In the genomic region with DNA sequence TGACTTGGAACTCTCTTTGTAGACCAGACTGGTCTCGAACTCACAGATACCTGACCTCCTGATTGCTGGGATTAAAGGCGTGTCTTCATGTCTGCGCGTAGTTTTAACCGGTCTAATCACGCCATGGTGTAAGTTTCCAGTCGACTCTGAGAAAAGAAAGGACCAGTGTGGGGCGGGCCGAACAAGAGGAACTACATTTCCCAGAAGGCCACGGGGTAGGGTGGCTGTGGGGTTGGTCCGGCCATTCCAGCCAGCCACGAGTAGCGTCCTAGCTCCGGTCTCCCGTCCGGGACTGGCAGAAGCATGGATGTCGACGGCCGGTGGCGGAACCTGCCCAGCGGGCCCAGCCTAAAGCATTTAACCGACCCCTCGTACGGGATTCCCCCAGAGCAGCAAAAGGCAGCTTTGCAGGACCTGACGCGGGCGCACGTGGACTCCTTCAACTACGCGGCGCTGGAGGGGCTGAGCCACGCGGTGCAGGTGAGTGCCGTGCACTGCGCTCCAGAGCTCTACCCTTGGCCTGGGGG, we compare ENCODE assay signal across 8 mouse cellular contexts. TPM values are rescaled to one million over a fixed set of nuclear protein-coding genes. Genes with fewer than 3 reads are reported as not detected.
A peak's percentile ranks its signal among the peaks of the same experiment; 100 is the strongest.
DNase-seq lines count a peak whose midpoint lies in the region; ATAC-seq and TF ChIP-seq lines count a peak whose summit lies in the region.

A gene (plus strand): TSS at position 212 of the 527 bp plus-strand sequence.

- peak within 1 kb of the TSS; percentile 66 for H3K9ac ChIP-seq in forebrain, embryonic 12.5 days
- H3K9ac ChIP-seq in heart, postnatal 0 days (replicated peaks; ENCODE audit: low read depth, low read length) = peak within 1 kb of the TSS; percentile 60
- peak within 1 kb of the TSS; percentile 72 for H3K9ac ChIP-seq in liver, embryonic 16.5 days (ENCODE audit: low read depth, low read length)
- peak within 1 kb of the TSS; percentile 75 for H3K9ac ChIP-seq in neural tube, embryonic 13.5 days

- peaks cover 24% of the 10 kb centered on the region for H3K4me1 ChIP-seq in E14TG2a.4 (replicated peaks; ENCODE audit: low read depth, low read length)
- H3K4me1 ChIP-seq in forebrain, embryonic 12.5 days = peaks cover 6% of the 10 kb centered on the region
- H3K4me1 ChIP-seq in heart, postnatal 0 days (ENCODE audit: control insufficient read depth, insufficient read depth) = peaks cover 7% of the 10 kb centered on the region; the same call in 1 of the 2 replicates
- peaks cover 9% of the 10 kb centered on the region for H3K4me1 ChIP-seq in liver, embryonic 16.5 days (ENCODE audit: control insufficient read depth, low read depth, low read length)
- peaks cover 14% of the 10 kb centered on the region for H3K4me1 ChIP-seq in neural tube, embryonic 13.5 days (replicated peaks)
- H3K4me1 ChIP-seq in testis, adult 2 months (ENCODE audit: control insufficient read depth, insufficient read depth, low read length) = peaks cover 4% of the 10 kb centered on the region

- H3K9me3 ChIP-seq in E14TG2a.4 (ENCODE audit: low read length) = no peaks in the 10 kb centered on the region
- no peaks in the 10 kb centered on the region for H3K9me3 ChIP-seq in forebrain, embryonic 12.5 days
- H3K9me3 ChIP-seq in heart, postnatal 0 days (replicated peaks; ENCODE audit: control insufficient read depth, low read length) = no peaks in the 10 kb centered on the region
- H3K9me3 ChIP-seq in liver, embryonic 16.5 days (replicated peaks; ENCODE audit: control insufficient read depth, low read length) = no peaks in the 10 kb centered on the region
- no peaks in the 10 kb centered on the region for H3K9me3 ChIP-seq in neural tube, embryonic 13.5 days

- TF ChIP-seq EP300 in heart, postnatal 0 days (IDR thresholded peaks at IDR 0.05; ENCODE audit: low read depth) = no peak

- peak; percentile 58 for TF ChIP-seq POLR2A in testis, adult 2 months (IDR thresholded peaks at IDR 0.05; ENCODE audit: control insufficient read depth, low read depth, low read length)

- peak; percentile 99 for ATAC-seq in forebrain, embryonic 12.5 days (ENCODE audit: low FRiP score)
- ATAC-seq in heart, postnatal 0 days (ENCODE audit: insufficient read depth, low read depth) = peak; percentile 99
- ATAC-seq in liver, embryonic 16.5 days (ENCODE audit: low read depth) = peak; percentile 99
- peak; percentile 99 for ATAC-seq in neural tube, embryonic 13.5 days (ENCODE audit: low read depth)

- TF ChIP-seq CTCF in E14TG2a.4 (conservative IDR thresholded peaks at IDR 0.05; ENCODE audit: low read length) = no peak
- TF ChIP-seq CTCF in heart, postnatal 0 days (IDR thresholded peaks at IDR 0.05; ENCODE audit: low read depth) = no peak
- TF ChIP-seq CTCF in testis, adult 2 months (IDR thresholded peaks at IDR 0.05; ENCODE audit: control insufficient read depth, insufficient read depth, insufficient replicate concordance, low read depth, low read length) = no peak

- 1% methylated on average over 35 of the region's 35 CpGs for WGBS in forebrain, embryonic 12.5 days
- under 1% methylated on average over 35 of the region's 35 CpGs for WGBS in heart, postnatal 0 days
- under 1% methylated on average over 35 of the region's 35 CpGs for WGBS in liver, embryonic 16.5 days (ENCODE audit: insufficient replicate concordance)
- WGBS in neural tube, embryonic 13.5 days = 1% methylated on average over 35 of the region's 35 CpGs

- no peak within 1 kb of the TSS for H3K27ac ChIP-seq in forebrain, embryonic 12.5 days
- no peak within 1 kb of the TSS for H3K27ac ChIP-seq in heart, postnatal 0 days (ENCODE audit: low read depth)
- H3K27ac ChIP-seq in liver, embryonic 16.5 days (ENCODE audit: low read length) = peak within 1 kb of the TSS; percentile 17; the same call in 1 of the 2 replicates
- H3K27ac ChIP-seq in neural tube, embryonic 13.5 days (replicated peaks) = no peak within 1 kb of the TSS
- no peak within 1 kb of the TSS for H3K27ac ChIP-seq in testis, adult 2 months (ENCODE audit: control insufficient read depth, insufficient read depth, low read depth, low read length)

- H3K4me3 ChIP-seq in E14TG2a.4 (replicated peaks; ENCODE audit: low read length) = peak within 1 kb of the TSS; percentile 95
- peak within 1 kb of the TSS; percentile 61 for H3K4me3 ChIP-seq in forebrain, embryonic 12.5 days (replicated peaks)
- peak within 1 kb of the TSS; percentile 83 for H3K4me3 ChIP-seq in heart, postnatal 0 days (ENCODE audit: low read depth, low read length)
- H3K4me3 ChIP-seq in liver, embryonic 16.5 days (ENCODE audit: low read depth, low read length) = peak within 1 kb of the TSS; percentile 84
- H3K4me3 ChIP-seq in neural tube, embryonic 13.5 days = peak within 1 kb of the TSS; percentile 75
- peak within 1 kb of the TSS; percentile 91 for H3K4me3 ChIP-seq in testis, adult 2 months (ENCODE audit: control insufficient read depth, low read depth, low read length)

- H3K4me2 ChIP-seq in forebrain, embryonic 12.5 days = peak within 1 kb of the TSS; percentile 77
- peak within 1 kb of the TSS; percentile 99 for H3K4me2 ChIP-seq in heart, postnatal 0 days (ENCODE audit: low read depth, low read length)
- H3K4me2 ChIP-seq in liver, embryonic 16.5 days (ENCODE audit: low read depth, low read length) = peak within 1 kb of the TSS; percentile 95
- H3K4me2 ChIP-seq in neural tube, embryonic 13.5 days = peak within 1 kb of the TSS; percentile 82

- peaks cover 39% of the 10 kb centered on the region for H3K36me3 ChIP-seq in E14TG2a.4 (ENCODE audit: insufficient read depth, low read length)
- H3K36me3 ChIP-seq in forebrain, embryonic 12.5 days (replicated peaks) = peaks cover 30% of the 10 kb centered on the region
- H3K36me3 ChIP-seq in heart, postnatal 0 days (replicated peaks; ENCODE audit: control insufficient read depth, insufficient read depth, low read length) = peaks cover 28% of the 10 kb centered on the region
- H3K36me3 ChIP-seq in liver, embryonic 16.5 days (ENCODE audit: control insufficient read depth, insufficient read depth) = peaks cover 8% of the 10 kb centered on the region; the same call in 1 of the 2 replicates
- peaks cover 31% of the 10 kb centered on the region for H3K36me3 ChIP-seq in neural tube, embryonic 13.5 days
- no peaks in the 10 kb centered on the region for H3K36me3 ChIP-seq in testis, adult 2 months (ENCODE audit: control insufficient read depth, insufficient read depth, low read length)

- H3K27me3 ChIP-seq in E14TG2a.4 (ENCODE audit: insufficient read depth, low read length) = no peaks in the 10 kb centered on the region
- no peaks in the 10 kb centered on the region for H3K27me3 ChIP-seq in forebrain, embryonic 12.5 days
- no peaks in the 10 kb centered on the region for H3K27me3 ChIP-seq in heart, postnatal 0 days (ENCODE audit: control insufficient read depth, insufficient read depth, low read length)
- no peaks in the 10 kb centered on the region for H3K27me3 ChIP-seq in liver, embryonic 16.5 days (ENCODE audit: control insufficient read depth, insufficient read depth, low read depth, low read length)
- H3K27me3 ChIP-seq in neural tube, embryonic 13.5 days = no peaks in the 10 kb centered on the region
- no peaks in the 10 kb centered on the region for H3K27me3 ChIP-seq in testis, adult 2 months (ENCODE audit: control insufficient read depth, insufficient read depth, low read length)

- DNase-seq in c-Kit-positive CD71-positive TER-119-positive erythroid progenitor cells, embryonic 14.5 days (ENCODE audit: low spot score) = peak; percentile 87
- peak; percentile 97 for DNase-seq in heart, postnatal 0 days (ENCODE audit: low spot score)
- peak; percentile 90 to 95 for DNase-seq in kidney, postnatal 4 days

RNA-seq across cellular contexts. Expression of the gene that starts here (rescaled TPM):
- polyA plus RNA-seq in forebrain, embryonic 12.5 days (2016; fragmentation: Nextera tagmentation; extraction: Ambion mirVana) = 27.1 and 27.9 TPM in 2 replicates
- 13.6 and 15.8 TPM in 2 replicates for total RNA-seq in heart, postnatal 0 days (2014; rRNA removed; ENCODE audit: low replicate concordance)
- polyA plus RNA-seq in heart, postnatal 0 days (2015; fragmentation: Nextera tagmentation; extraction: Ambion mirVana) = 6.8 and 7.6 TPM in 2 replicates
- polyA plus RNA-seq in liver, embryonic 16.5 days (2015; fragmentation: Nextera tagmentation; extraction: Ambion mirVana) = 9.1 and 10.3 TPM in 2 replicates
- 17.2 and 18.5 TPM in 2 replicates for polyA plus RNA-seq in neural tube, embryonic 13.5 days (2015; fragmentation: Nextera tagmentation; extraction: Ambion mirVana)
- polyA plus RNA-seq in testis, adult 2 months (2012; rRNA removed) = 4.5 and 4.9 TPM in 2 replicates
